Mouse (Mus musculus) WW6 (cell line): ENCODE measurements around the gene Sptbn4.

Experiments
- DNase-seq: peaks from one replicate; pipeline ENCODE4 v3.0.0-alpha.2; 2013; ENCODE audit warnings: low read depth, low spot score

The Sptbn4 gene

DNA sequence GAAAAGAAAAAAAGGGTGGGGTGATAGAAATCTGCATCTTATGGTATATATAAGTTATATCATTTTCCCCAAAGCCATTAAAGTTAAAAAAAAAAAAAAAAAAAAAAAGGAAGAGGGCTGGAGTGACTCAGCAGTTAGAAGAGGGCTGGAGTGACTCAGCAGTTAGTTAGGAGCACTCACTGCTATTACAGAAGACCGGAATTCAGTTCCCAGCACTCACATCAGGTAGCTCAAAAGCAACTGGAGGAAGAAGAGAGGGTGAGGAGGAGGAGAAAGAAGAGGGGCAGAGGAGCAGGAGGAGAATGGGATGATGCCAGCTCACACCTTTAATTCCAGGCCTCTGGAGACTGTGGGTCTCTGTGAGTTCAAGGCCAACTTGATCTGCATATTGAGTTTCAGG is 64.3 kb downstream of the Sptbn4 start:
- DNase-seq = no peak

DNA sequence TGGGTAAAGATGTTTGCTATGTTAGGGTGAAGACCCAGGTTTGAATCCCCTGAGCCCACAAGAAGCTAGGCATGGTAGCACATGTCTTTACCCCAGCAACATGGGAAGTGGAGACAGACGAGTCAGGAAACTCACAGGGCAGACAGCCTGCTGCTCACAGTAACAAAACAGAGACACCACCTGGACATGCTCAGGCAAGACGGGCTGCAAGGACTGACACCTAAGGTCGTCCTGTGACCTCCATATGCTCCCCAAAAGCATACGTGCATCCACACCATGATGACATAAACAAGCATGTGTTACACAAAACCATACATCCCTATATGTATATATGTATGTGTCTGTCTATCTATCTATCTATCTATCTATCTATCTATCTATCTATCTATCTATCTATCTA is 65.9 kb downstream of the Sptbn4 start:
- no peak for DNase-seq

DNA sequence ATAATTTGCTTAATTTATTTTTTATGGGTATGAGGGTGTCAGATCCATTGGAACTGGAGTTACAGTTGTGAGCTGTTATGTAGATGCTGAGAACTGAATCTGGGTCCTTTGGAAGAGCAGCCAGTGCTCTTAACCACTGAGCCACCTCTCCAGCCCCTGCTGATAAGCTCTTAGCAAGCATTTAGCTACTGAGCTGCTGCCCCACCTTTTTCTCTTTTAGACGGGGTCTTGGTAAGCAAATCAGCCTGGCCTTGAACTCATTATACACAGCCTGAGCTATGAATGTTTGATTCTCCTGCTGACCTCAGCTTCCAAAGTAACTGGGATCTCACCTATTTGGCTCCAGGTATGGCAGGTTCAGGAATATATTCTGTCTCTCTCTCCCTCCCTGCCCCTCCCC is 66.5 kb downstream of the Sptbn4 start:
- no peak for DNase-seq

DNA sequence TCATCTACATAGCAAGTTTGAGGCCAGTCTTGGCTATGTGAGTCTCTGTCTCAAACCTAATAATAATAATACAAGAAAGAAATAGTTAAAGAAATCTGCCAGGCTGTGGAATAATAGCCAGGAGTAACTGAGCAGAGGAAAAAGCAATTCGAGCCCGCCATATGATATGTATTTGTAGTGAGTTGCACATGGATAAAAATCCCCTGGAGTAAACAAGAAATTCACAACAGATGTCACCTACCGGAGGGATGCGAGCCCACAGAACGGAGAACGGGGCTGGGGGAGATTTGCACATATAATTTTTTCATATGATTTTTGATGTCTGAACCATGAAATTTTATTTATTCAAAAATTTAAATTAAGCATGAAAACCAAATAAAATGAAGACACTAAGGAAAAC is 67.7 kb downstream of the Sptbn4 start:
- no peak for DNase-seq

DNA sequence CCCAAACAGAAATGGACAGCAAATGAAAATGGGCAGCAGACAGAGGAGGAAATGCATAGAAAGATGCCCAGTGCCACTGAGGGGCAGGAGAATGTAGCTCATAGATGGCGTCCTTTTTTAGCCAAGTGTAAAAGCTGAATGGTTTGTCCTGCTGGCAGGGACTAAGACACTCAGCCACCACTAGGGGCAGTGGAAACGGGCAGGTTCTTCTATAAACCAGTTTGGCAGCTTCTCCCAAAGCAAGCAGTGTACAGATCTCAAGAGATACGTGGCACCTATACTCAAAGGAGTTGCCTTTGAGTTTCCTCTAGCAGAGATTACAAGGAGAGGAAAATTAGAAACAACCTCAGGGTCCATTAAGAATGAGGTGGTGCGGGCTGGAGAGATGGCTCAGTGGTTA is 69.1 kb downstream of the Sptbn4 start:
- no peak for DNase-seq

DNA sequence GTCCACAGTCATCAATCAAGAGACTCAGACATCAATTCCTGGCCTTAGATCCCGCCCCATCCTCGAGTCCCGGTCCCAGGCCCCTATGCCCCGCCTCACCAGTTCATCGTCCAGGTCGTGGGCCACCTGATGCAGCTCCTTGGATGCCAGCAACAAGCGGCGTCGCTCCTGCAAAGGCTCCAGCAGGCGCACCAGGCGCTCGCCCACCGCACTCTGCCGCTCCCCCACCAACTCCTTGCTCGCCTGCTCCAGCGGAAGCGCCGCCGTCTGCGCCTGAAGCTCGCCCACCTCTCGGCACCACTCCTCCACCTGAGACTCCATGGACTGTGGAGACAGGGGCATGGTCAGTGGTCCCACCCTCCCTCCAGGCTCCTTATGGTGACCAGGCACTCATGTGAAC is 72.2 kb downstream of the Sptbn4 start:
- DNase-seq = no peak

DNA sequence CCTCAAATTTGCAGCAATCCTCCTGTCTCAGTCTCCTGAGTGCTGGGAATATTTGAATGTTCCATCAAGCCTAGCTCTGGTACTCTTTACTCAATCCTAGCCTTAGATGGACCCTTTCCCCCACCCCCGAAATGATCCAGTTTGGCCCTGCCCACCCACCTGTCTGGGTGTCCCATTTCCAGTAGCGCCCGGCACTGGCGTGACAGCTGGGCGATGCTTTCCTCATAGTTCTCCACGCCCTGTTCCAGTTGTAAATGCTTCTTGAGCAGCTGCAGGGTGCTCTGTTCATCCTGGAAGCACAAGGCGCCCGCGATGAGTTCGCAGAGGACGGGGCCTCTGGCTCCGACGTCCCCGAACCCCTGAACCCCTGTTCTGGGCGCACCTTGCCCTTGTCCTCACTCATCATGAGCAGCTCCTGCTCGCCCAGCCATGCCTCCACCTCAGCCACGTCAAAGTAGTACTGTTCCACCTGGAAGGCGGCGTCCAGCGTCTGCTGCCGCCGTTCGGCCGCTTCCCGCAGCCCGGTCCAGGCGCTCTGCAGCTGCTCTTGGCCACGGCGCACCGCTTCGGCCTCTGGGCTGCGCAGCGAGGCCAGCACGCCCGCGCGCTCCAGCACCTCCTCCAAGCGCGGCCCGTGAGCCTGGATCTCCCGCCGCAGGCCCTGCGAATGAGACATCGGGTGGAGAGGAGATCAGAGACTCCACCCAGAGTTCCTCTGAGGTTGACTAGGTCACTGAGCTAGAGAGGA is 75.6 kb downstream of the Sptbn4 start:
- no peak for DNase-seq

DNA sequence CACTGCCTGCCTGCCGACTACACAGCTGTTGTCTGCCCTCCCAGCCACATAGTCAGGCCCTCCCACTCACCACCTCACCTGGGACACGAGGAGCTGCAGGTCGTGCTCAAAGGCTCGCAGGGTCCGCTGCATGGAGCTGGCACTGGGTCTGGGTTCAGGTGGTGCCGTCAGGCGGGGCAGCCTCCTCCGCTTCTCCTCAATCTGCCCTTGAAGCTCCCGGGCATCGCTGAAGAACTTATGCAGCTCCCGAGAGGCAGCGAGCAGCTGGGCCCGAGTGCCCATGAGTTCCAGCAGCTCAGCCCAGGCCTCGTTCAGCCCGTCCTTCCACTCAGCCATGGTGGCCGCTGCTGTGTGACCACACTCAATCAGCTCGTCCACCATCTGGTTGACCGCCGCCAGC is 78.4 kb downstream of the Sptbn4 start:
- no peak for DNase-seq

DNA sequence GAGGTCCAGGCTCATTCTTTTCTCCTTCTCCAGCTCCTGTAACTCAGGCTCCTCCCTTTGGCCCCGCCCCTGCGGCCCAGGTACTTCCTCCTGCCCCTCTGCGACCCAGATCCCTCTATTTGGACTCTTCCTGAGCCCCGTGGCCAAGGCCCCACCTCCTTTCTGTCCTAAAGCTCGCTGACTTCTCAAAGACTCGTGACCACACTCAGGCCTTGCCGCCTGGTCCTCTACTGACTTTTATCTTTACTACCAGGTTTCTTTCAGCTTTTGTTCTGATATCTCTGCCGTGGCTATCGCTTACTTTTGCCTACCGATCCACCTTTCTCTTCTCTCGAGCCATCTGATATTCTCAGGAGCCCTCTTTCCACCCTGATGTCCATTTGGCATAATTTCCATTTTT is 79.5 kb downstream of the Sptbn4 start:
- no peak for DNase-seq

DNA sequence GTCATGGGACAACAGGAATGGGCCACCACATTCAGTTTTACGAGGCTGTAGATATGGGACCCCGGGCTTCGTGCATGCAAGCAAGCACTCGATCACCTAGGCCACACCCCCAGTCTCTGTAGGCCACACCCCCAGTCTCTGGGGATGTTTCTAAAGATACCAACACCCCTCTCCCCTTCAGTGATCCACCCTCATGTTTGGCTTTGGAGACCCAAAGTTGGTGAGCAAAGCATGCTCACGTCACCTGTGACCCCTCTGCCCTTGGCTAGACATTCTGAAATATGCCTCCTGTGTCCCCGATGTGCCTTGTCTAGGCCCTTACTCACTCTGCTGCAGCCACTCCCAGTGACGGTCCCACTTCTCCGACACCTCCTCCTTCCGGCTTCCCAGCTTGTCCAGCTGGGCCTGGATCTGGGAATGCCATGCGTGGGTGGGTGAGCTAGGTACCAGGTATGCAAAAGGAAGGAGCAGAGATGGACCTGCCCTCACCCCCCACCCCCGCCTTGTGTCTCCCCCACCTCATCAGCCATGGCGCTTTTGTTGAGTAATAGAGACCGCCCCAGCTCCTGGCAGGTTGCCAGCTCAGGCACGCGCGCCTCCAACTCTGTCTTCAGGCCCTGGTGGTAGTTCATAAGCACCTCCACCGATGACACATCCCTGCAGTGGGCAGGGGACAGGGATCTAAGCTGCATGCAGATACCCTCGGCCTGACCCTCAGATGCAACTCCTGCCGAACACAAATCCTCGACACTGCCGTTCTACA is 81.2 kb downstream of the Sptbn4 start:
- DNase-seq = no peak

DNA sequence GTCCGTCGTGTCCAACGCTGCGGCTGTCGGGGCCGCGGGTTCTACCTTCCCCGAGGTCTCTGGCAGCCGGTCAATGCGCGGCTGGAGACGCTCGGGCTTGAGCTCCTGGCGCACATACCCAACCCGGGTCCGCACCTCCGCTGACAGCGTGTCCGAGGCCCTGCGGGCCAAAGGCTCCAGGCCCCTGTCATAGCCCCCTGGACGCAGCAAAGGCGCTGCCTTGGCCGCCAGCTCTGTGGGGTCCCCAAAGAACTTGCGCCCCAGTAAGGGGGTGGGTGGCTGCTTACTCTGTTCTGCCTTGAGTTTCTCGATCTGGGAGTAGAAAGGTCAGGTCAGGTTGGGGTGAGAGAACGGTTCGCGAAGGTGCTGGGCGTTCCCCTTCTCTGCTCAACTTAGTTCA is 83.1 kb downstream of the Sptbn4 start:
- no peak for DNase-seq

DNA sequence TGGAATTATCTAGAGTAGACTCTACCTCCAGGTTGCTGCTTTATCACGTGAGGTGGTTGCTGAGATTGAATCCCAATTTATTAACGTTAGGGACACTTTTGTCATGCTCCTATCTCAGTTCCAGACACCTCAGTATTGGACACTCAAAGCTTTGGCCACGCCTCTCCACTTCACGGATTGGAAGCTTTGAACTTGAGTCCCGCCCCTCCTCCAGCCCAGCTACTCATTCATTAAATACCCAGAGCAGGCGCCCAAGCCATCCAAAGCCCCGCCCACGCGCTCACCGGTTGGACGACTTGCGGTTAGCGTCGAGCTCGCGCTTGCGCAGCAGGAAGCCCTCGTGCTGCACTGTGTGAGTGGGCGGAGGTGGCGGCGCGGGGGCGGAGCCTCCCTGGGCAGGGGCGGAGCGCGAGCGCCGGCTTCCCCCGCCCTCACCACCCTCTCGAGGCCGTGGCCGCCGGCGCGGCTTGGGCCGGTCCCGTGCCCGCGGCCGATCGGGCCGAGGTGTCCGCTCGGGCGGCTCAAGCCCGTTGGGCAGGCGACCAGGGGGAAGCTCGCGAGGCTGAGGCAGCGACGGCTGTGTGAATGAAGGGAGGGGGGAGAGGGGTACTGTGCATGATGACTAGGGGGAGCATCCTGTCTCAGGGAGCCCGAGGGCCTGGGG is 86.1 kb downstream of the Sptbn4 start:
- DNase-seq = peak; percentile 99

DNA sequence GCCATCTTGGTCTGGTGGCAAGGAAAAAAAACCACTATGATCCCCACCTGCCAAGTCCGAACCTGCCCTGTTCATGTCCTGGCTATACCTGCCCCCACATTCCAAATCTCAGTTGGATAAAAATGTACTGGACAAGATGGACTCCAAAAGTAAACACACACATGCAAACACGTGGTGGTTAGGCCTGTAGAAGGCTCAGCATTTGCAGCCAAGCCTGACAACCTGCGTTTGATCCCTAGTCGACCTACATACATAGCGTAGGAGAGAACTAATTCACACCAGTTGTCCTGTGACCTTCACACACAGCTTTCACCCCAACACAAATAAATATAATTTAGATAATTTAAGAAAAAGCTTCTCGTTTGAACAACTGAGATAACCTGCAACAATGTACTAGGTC is 86.7 kb downstream of the Sptbn4 start:
- DNase-seq = no peak

DNA sequence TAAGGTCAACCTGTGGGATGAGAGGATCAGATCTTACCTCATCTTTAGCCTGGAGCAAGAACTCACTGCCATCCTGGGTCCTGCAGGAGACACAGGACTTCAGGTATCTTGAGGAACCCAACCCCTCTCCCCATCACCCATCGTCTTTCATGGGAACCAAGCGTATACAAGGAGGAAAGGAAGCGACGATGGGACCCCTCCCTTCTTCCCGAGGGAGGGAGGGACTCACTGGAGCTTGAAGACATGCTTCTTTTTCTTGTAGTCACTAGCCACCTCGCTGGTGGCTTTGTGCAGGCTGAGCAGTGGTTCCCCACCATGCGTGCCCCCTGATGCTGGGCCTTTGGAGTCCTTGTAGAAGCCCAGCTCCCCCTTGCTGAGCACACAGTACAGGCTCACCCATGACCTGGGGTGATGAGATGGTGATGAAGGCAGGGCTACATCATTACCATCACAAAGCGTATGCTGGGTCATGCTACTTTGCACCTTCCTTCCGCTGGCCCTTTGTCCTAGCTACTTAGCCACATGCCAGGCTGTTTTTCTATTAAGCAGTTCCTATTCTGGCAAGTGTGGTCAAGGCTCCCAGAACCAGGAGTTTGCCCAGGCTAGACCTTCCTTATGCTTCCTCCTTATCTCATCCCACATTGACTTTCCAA is 87.7 kb downstream of the Sptbn4 start:
- no peak for DNase-seq

DNA sequence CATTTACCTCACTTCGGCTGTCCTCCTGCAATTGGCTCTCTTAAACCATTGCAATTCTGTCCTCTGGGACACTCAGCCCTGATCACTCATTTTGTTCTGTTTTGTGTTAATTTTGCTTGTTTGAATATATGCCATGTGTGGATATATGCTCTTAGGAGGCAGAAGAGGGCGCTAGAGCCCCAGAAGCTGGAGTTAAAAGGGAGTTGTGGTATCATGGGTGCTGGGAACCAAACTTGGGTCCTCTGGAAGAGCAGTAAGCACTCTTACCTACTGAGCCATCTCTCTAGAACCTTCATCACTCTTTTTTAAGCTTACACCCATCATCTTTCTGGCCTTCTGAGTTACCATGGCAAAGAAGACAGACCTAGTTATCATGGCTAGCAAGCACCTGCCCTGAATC is 88.3 kb downstream of the Sptbn4 start:
- DNase-seq = no peak

DNA sequence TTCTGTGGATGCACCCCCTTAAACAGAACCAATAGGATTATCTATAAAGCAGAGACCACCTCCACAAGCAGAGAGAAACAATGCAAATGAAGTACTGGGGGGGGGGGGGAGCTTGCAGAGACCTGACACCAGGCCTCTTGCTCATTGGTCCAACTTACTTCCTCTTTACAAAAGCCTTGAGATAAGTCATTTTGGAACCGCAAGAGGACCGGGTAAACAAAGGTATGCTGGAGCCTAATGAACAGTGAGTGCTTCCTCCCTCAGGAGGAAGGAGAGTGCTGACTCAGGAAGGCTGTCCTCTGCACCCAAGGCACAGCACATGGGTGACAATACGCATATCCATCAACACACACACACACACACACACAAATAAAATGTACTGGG is 89.9 kb downstream of the Sptbn4 start:
- no peak for DNase-seq

DNA sequence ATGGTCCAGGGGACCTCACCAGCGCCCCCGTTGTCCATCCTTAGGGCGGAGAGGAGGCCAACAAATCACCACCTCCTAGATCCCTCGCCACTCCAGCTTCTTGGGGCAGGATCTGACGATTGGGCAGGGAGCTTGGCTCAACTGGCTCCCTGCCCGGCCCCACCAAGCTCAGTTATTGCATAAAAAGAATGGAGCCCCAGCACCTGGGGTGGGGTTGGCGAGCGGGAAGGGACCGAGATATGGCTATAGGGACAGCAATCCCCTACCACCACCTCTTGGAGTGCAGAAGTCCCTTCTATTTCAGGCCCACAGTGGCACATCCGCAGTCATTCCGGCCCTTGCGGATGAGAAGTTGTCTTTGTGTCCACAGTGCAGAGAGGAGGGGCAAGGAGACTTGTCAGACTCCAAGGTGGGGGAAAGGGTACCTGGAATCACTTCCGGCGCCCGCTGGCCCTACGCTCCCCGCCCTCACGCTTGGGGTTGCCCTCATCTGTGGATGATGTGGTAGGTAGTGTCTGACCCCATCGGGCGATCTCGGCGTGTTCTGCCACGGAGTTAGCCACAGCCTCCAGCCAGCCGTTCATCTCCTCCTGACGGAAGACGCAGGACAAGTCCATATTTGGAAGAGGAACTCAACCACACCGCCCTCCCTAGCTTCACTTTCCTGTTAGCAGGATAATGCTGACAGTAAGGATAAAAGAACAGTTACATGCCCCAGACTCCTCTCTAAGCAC is 90.5 kb downstream of the Sptbn4 start, which contains the start of gene Gm20479:
TSS of gene Gm20479 (minus strand) at position 559 of the 734 bp plus-strand sequence.
- no peak for DNase-seq

DNA sequence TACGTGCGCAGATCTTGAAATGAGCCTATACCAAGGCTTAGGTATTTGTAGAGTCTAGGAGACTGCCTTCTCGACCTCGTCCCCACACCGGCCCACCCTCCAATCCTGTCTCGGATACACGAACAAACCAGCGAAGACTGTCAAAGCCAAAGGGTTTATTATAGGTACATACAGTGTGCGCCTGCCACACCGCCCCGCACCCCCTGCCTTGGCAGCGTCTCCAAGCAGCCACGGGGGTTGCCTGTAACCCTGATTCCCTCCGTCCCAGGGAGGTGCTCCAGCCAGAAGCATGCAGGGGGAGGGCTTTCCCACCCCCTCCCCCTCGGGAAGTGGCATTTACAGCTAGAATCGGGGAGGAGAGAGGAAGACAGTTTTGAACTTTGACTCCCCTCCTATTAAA is 91.2 kb downstream of the Sptbn4 start:
- DNase-seq = no peak

DNA sequence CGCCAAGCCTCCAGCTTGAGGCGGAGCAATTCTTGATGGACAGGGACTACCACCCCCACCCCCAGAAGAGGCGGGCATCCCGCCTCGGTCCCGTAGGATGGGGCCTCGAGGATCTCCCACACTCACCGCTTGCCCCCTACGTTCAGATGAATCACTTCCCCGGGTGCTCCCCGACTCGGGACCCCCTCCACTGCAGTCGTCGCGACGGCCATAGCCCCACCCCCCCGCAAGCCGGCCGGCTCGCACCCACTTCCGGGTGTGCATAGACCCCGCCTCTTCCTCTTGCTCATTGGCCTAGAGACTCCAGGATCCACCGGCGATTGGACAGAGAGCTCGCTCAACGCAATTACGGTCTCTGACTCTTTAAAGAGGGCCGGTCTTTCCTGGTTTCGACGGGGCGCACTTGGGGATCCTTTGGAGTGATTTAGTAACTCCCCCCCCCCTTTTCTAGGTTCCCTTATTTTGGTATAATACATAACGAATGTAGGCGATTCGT is 91.7 kb downstream of the Sptbn4 start, which contains the start of gene Shkbp1:
TSS of gene Shkbp1 (minus strand) at position 275 of the 496 bp plus-strand sequence.
- no peak for DNase-seq

DNA sequence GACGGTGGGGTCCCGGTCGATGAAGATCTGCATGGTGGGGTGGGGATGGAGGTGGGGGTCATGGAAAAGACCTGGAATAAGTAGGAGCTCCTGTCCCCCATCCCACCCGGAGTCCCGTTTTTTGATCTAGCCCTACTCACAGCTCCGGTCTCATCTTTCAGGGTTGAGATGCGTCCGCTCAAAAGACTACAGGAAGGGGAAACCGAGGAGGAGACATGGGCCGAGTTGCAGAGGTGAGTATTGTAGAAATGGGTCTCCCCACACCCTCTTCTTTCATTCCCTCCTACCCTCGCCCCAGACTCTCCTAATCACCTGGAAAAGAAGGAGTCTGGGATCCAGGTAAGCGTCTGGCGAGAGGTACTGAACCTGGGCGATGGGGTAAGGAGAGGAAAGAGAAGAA is 92.2 kb downstream of the Sptbn4 start:
- DNase-seq = no peak

DNA sequence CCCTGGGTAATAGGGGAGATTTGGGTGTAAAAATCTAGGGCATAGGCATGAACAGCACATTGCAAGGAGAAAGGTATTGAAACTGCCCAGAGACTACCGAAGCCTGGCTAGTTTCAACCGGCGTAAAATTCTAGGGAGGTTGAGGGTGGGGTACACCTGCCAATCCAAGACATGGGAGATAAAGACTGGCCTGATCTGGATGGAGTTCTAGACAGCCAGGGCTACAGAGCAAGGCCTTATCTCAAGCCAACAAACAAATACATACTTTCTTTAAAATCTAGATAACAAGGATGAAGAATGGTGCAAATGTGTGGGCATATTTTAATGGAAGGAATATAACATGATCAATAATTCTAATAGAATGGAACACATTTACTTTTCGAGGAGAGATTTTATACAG is 92.7 kb downstream of the Sptbn4 start:
- no peak for DNase-seq
